Mouse (Mus musculus) megakaryocyte, embryonic 14.5 days (primary cell): ENCODE results near the gene Rbp1.

Experiments
- FLI1 ChIP-seq: IDR thresholded peaks from 2 replicates; pipeline ENCODE4 v1.6.1; 2012; ENCODE audit warnings: low read length, inconsistent platforms, mixed read lengths
- GATA1 ChIP-seq: IDR thresholded peaks from 3 replicates; pipeline ENCODE4 v1.6.1; 2012; ENCODE audit warnings: mixed read lengths, low read length, inconsistent platforms, borderline replicate concordance

DNA sequence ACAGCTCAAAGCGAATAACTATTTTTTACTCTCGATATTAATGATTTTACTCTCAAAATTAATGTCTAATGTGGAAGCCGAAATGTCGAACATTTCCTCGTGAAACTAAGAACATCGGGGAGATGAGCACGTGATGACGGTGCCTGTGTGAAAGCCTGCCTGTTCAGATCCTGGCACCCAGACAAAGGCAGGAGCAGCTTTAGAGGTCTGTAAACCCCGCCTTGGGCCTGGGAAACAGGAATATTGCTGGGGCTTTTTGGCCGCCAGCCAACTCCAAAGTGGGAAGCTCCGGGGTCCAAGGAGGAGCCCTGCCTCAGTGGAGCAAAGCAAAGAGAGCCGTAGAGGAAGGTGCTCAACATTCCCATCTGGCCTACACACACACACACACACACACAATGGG is 15.0 kb upstream of the Rbp1 start:
- no peak for TF ChIP-seq GATA1
- no peak for TF ChIP-seq FLI1
